Mouse (Mus musculus): ENCODE measurements around the gene F3. TPM values are rescaled to one million over a fixed set of nuclear protein-coding genes. Genes with fewer than 3 reads are reported as not detected.

Gene F3
- total and polyA plus RNA-seq, 3 experiments = 0.46 to 0.73 (median 0.55) TPM

GRCm38 (mm10) chr3:121766048-121766447, 42.7 kb downstream of the F3 start:
- in situ Hi-C loops (cut with MboI; ENCODE audit: low pct_ligation_motif_present, low pct_unique_long_range_greater_than_20kb, low sequenced_read_pairs) = no loop called here
- Histone ChIP-seq H3K9ac (ENCODE audit: insufficient read depth, low read depth) (no peak overlapping the region), H3K4me2 (ENCODE audit: insufficient read depth, low read depth, poor library complexity, severe bottlenecking) (no peak overlapping the region), H3K9me3 (replicated peaks; ENCODE audit: low read length) (no peaks in the 10 kb centered on the region), H3K27ac (ENCODE audit: insufficient read depth, low read depth) (no peak overlapping the region), H3K4me3 (replicated peaks in 1 of 3; ENCODE audit: low read depth in 2 of 3, low read length in 2 of 3, poor library complexity in 1 of 3) (no peak overlapping the region), H3K79me2 (replicated peaks; ENCODE audit: control insufficient read depth, extremely low read depth, insufficient read depth, poor library complexity, severe bottlenecking) (no peaks in the 10 kb centered on the region), H3K36me3 (replicated peaks in 1 of 2; ENCODE audit: control insufficient read depth in 1 of 2, insufficient read depth in 1 of 2, low read length in 1 of 2) (peaks cover 67 to 74% of the 10 kb centered on the region in 2 experiments), H3K4me1 (ENCODE audit: control insufficient read depth in 1 of 2, insufficient read depth in 2 of 2) (peaks cover 0 to 20% of the 10 kb centered on the region in 2 experiments; a peak in 2 of 4 replicates), H3K27me3 (replicated peaks) (no peaks in the 10 kb centered on the region)
- TF ChIP-seq MAZ (IDR thresholded peaks at IDR 0.05; ENCODE audit: low read depth, low read length) (no peak), NELFE (IDR thresholded peaks at IDR 0.05; ENCODE audit: low read depth, low read length) (no peak), ZKSCAN1 (IDR thresholded peaks at IDR 0.05; ENCODE audit: borderline replicate concordance, low read depth, low read length) (no peak), ETS1 (conservative IDR thresholded peaks at IDR 0.05; ENCODE audit: low read depth, low read length) (no peak), SIN3A (IDR thresholded peaks at IDR 0.05; ENCODE audit: low read length) (no peak), MAFK (IDR thresholded peaks at IDR 0.05; ENCODE audit: insufficient replicate concordance, low read length) (no peak), IRF4 (IDR thresholded peaks at IDR 0.05; ENCODE audit: low read depth, low read length) (no peak), RCOR1 (conservative IDR thresholded peaks at IDR 0.05; ENCODE audit: low read depth, low read length) (no peak), POLR2AphosphoS2 (IDR thresholded peaks at IDR 0.05; ENCODE audit: low read depth, low read length) (no peak), HCFC1 (IDR thresholded peaks at IDR 0.05; ENCODE audit: low read depth, low read length) (no peak), JUND (conservative IDR thresholded peaks at IDR 0.05; ENCODE audit: low read depth, low read length) (no peak), KAT2A (IDR thresholded peaks at IDR 0.05; ENCODE audit: insufficient replicate concordance, low read length) (no peak), E2F4 (IDR thresholded peaks at IDR 0.05; ENCODE audit: insufficient replicate concordance, low read depth, low read length) (no peak), ZMIZ1 (IDR thresholded peaks at IDR 0.05; ENCODE audit: low read depth, low read length) (no peak), ZNF384 (IDR thresholded peaks at IDR 0.05; ENCODE audit: low read depth, low read length) (no peak), CTCF (conservative IDR thresholded peaks at IDR 0.05 in 1 of 2, IDR thresholded peaks at IDR 0.05 in 1 of 2; ENCODE audit: low read depth in 2 of 2, low read length in 2 of 2) (no peak)
- no peak for DNase-seq (ENCODE audit: extremely low read depth)
- dilution Hi-C loops (cut with MboI; ENCODE audit: extremely low pct_ligation_motif_present, extremely low pct_unique_long_range_greater_than_20kb, low sequenced_read_pairs) = no loop called here

GRCm38 (mm10) chr3:121766818-121767217, 43.5 kb downstream of the F3 start:
- H3K9ac ChIP-seq (ENCODE audit: insufficient read depth, low read depth) = no peak overlapping the region
- no peaks in the 10 kb centered on the region for H3K9me3 ChIP-seq (replicated peaks; ENCODE audit: low read length)
- in situ Hi-C loops (cut with MboI; ENCODE audit: low pct_ligation_motif_present, low pct_unique_long_range_greater_than_20kb, low sequenced_read_pairs) (no loop called here), dilution Hi-C loops (cut with MboI; ENCODE audit: extremely low pct_ligation_motif_present, extremely low pct_unique_long_range_greater_than_20kb, low sequenced_read_pairs) (no loop called here)
- H3K4me1 ChIP-seq (ENCODE audit: control insufficient read depth in 1 of 2, insufficient read depth in 2 of 2) = peaks cover 0 to 20% of the 10 kb centered on the region in 2 experiments; a peak in 2 of 4 replicates
- no peak overlapping the region for H3K4me2 ChIP-seq (ENCODE audit: insufficient read depth, low read depth, poor library complexity, severe bottlenecking)
- H3K79me2 ChIP-seq (replicated peaks; ENCODE audit: control insufficient read depth, extremely low read depth, insufficient read depth, poor library complexity, severe bottlenecking) = no peaks in the 10 kb centered on the region
- peaks cover 68 to 75% of the 10 kb centered on the region in 2 experiments for H3K36me3 ChIP-seq (replicated peaks in 1 of 2; ENCODE audit: control insufficient read depth in 1 of 2, insufficient read depth in 1 of 2, low read length in 1 of 2)
- no peak overlapping the region for H3K4me3 ChIP-seq (replicated peaks in 1 of 3; ENCODE audit: low read depth in 2 of 3, low read length in 2 of 3, poor library complexity in 1 of 3)
- H3K27me3 ChIP-seq (replicated peaks) = no peaks in the 10 kb centered on the region
- TF ChIP-seq USF2 (conservative IDR thresholded peaks at IDR 0.05; ENCODE audit: low read depth, low read length) = no peak
- no peak for TF ChIP-seq IRF4 (IDR thresholded peaks at IDR 0.05; ENCODE audit: low read depth, low read length)
- no peak for TF ChIP-seq CTCF (conservative IDR thresholded peaks at IDR 0.05 in 1 of 2, IDR thresholded peaks at IDR 0.05 in 1 of 2; ENCODE audit: low read depth in 2 of 2, low read length in 2 of 2)
- TF ChIP-seq ETS1 (conservative IDR thresholded peaks at IDR 0.05; ENCODE audit: low read depth, low read length) = no peak
- no peak for TF ChIP-seq JUND (conservative IDR thresholded peaks at IDR 0.05; ENCODE audit: low read depth, low read length)
- TF ChIP-seq MAZ (IDR thresholded peaks at IDR 0.05; ENCODE audit: low read depth, low read length) = no peak
- no peak for TF ChIP-seq ZNF384 (IDR thresholded peaks at IDR 0.05; ENCODE audit: low read depth, low read length)
- TF ChIP-seq ELF1 (IDR thresholded peaks at IDR 0.05; ENCODE audit: low read depth, low read length) = no peak
- no peak for TF ChIP-seq TBP (conservative IDR thresholded peaks at IDR 0.05; ENCODE audit: low read depth, low read length)
- TF ChIP-seq POLR2A (IDR thresholded peaks at IDR 0.05; ENCODE audit: low read depth, low read length) = no peak
- TF ChIP-seq CHD2 (IDR thresholded peaks at IDR 0.05; ENCODE audit: low read length) = no peak
- TF ChIP-seq HCFC1 (IDR thresholded peaks at IDR 0.05; ENCODE audit: low read depth, low read length) = no peak
- no peak for DNase-seq (ENCODE audit: extremely low read depth)
- H3K27ac ChIP-seq (ENCODE audit: insufficient read depth, low read depth) = no peak overlapping the region
